In genomic region chr6:134961858-134962517, GRCm38 (mm10) we compare ENCODE assay signal across 18 mouse cellular contexts. TPM values are rescaled to one million over a fixed set of nuclear protein-coding genes. Genes with fewer than 3 reads are reported as not detected.
DNase-seq lines count a peak whose midpoint lies in the region; ATAC-seq and TF ChIP-seq lines count a peak whose summit lies in the region.
"Had no signal": no experiment of that assay in that cellular context is flagged by ENCODE, and none has a peak within 500 bp of the region (broad histone marks: within the 10 kb centered on the region; RNA-seq: fewer than 3 reads in every experiment).

No protein-coding gene starts in this region.

- no peak overlapping the region for H3K9ac ChIP-seq in forebrain, postnatal 0 days
- H3K9ac ChIP-seq in midbrain, embryonic 14.5 days (replicated peaks; ENCODE audit: low read length): no peak overlapping the region
- H3K9ac ChIP-seq in forebrain, embryonic 11.5 days (ENCODE audit: low read length): no peak overlapping the region
- H3K9ac ChIP-seq: heart, embryonic 15.5 days; liver, embryonic 13.5 days had no signal

- TF ChIP-seq CTCF in forebrain, postnatal 0 days (IDR thresholded peaks at IDR 0.05; ENCODE audit: low read depth): no peak

- H3K27me3 ChIP-seq in forebrain, embryonic 10.5 days (ENCODE audit: poor library complexity, severe bottlenecking): no peaks in the 10 kb centered on the region
- no peaks in the 10 kb centered on the region for H3K27me3 ChIP-seq in forebrain, postnatal 0 days (ENCODE audit: insufficient read depth, low read length)
- H3K27me3 ChIP-seq in midbrain, embryonic 10.5 days (ENCODE audit: low read depth, poor library complexity, severe bottlenecking): no peaks in the 10 kb centered on the region
- H3K27me3 ChIP-seq in midbrain, embryonic 14.5 days (ENCODE audit: control insufficient read depth, insufficient read depth, low read length): no peaks in the 10 kb centered on the region
- H3K27me3 ChIP-seq in forebrain, embryonic 11.5 days (ENCODE audit: control insufficient read depth, insufficient read depth, low read length): no peaks in the 10 kb centered on the region
- H3K27me3 ChIP-seq: heart, embryonic 15.5 days; liver, embryonic 13.5 days had no signal

- no peak for ATAC-seq in forebrain, postnatal 0 days
- no peak for ATAC-seq in midbrain, embryonic 14.5 days (ENCODE audit: low FRiP score, low TSS enrichment)
- 0 out of 2 replicates have a peak, but pooled peaks have one; percentile 13 for ATAC-seq in forebrain, embryonic 11.5 days (replicated peaks; ENCODE audit: low FRiP score)
- ATAC-seq in activated CD4-positive, CD25-positive, alpha-beta regulatory T cell, adult 4 months: no peak

- no peaks in the 10 kb centered on the region for H3K9me3 ChIP-seq in forebrain, embryonic 10.5 days
- 0 out of 2 replicates have a peak, but pooled peaks cover 4% of the 10 kb centered on the region for H3K9me3 ChIP-seq in forebrain, postnatal 0 days (ENCODE audit: low read length)
- no peaks in the 10 kb centered on the region for H3K9me3 ChIP-seq in midbrain, embryonic 10.5 days (replicated peaks)
- no peaks in the 10 kb centered on the region for H3K9me3 ChIP-seq in midbrain, embryonic 14.5 days (ENCODE audit: control insufficient read depth, low read length)
- no peaks in the 10 kb centered on the region for H3K9me3 ChIP-seq in forebrain, embryonic 11.5 days (ENCODE audit: control insufficient read depth, low read length)
- H3K9me3 ChIP-seq: heart, embryonic 15.5 days; liver, embryonic 13.5 days had no signal

- peaks cover 50% of the 10 kb centered on the region for H3K4me1 ChIP-seq in forebrain, embryonic 10.5 days
- no peaks in the 10 kb centered on the region for H3K4me1 ChIP-seq in forebrain, postnatal 0 days (ENCODE audit: insufficient read depth)
- peaks cover 39% of the 10 kb centered on the region for H3K4me1 ChIP-seq in midbrain, embryonic 10.5 days
- 0 out of 2 replicates have a peak, but pooled peaks cover 6% of the 10 kb centered on the region for H3K4me1 ChIP-seq in midbrain, embryonic 14.5 days (ENCODE audit: control insufficient read depth, insufficient read depth, low read length)
- peaks cover 17% of the 10 kb centered on the region for H3K4me1 ChIP-seq in forebrain, embryonic 11.5 days (replicated peaks; ENCODE audit: control insufficient read depth, insufficient read depth, low read length)
- H3K4me1 ChIP-seq: heart, embryonic 15.5 days had no signal

- H3K27ac ChIP-seq in forebrain, embryonic 10.5 days: peak overlapping the region; percentile 80
- H3K27ac ChIP-seq in forebrain, postnatal 0 days (ENCODE audit: low read depth, low read length): no peak overlapping the region
- H3K27ac ChIP-seq in midbrain, embryonic 10.5 days (replicated peaks): peak overlapping the region; percentile 68; the same call in 1 of the 2 replicates
- no peak overlapping the region for H3K27ac ChIP-seq in midbrain, embryonic 14.5 days (replicated peaks; ENCODE audit: low read depth, low read length)
- peak overlapping the region; percentile 13; the same call in 1 of the 2 replicates for H3K27ac ChIP-seq in forebrain, embryonic 11.5 days (ENCODE audit: low read depth, low read length)
- H3K27ac ChIP-seq: heart, embryonic 15.5 days; liver, embryonic 13.5 days had no signal

- 0 out of 2 replicates have a peak, but pooled peaks cover 3% of the 10 kb centered on the region for H3K36me3 ChIP-seq in forebrain, embryonic 10.5 days (replicated peaks)
- H3K36me3 ChIP-seq in forebrain, postnatal 0 days (ENCODE audit: insufficient read depth): no peaks in the 10 kb centered on the region
- H3K36me3 ChIP-seq in midbrain, embryonic 10.5 days: peaks cover 8% of the 10 kb centered on the region; the same call in 1 of the 2 replicates
- no peaks in the 10 kb centered on the region for H3K36me3 ChIP-seq in midbrain, embryonic 14.5 days (ENCODE audit: control insufficient read depth, insufficient read depth, low read length)
- H3K36me3 ChIP-seq in forebrain, embryonic 11.5 days (ENCODE audit: control insufficient read depth, insufficient read depth, low read length): no peaks in the 10 kb centered on the region
- H3K36me3 ChIP-seq: G1E; heart, embryonic 15.5 days had no signal

- no peak overlapping the region for H3K4me3 ChIP-seq in forebrain, embryonic 10.5 days
- no peak overlapping the region for H3K4me3 ChIP-seq in forebrain, postnatal 0 days (ENCODE audit: low read depth, low read length)
- no peak overlapping the region for H3K4me3 ChIP-seq in midbrain, embryonic 10.5 days
- H3K4me3 ChIP-seq in midbrain, embryonic 14.5 days (replicated peaks; ENCODE audit: low read depth, low read length): no peak overlapping the region
- H3K4me3 ChIP-seq in forebrain, embryonic 11.5 days (ENCODE audit: low read depth, low read length): no peak overlapping the region
- H3K4me3 ChIP-seq: heart, embryonic 15.5 days; liver, embryonic 13.5 days had no signal

- no peak overlapping the region for H3K4me2 ChIP-seq in forebrain, postnatal 0 days (ENCODE audit: low read depth)
- H3K4me2 ChIP-seq in midbrain, embryonic 14.5 days (ENCODE audit: low read length): no peak overlapping the region
- H3K4me2 ChIP-seq in forebrain, embryonic 11.5 days (ENCODE audit: low read depth, low read length, severe bottlenecking): no peak overlapping the region
- H3K4me2 ChIP-seq: heart, embryonic 15.5 days; liver, embryonic 13.5 days had no signal

- 54% methylated on average over 9 of the region's 9 CpGs for WGBS in forebrain, embryonic 10.5 days
- WGBS in forebrain, postnatal 0 days: 27% methylated on average over 9 of the region's 9 CpGs
- 64% methylated on average over 9 of the region's 9 CpGs for WGBS in midbrain, embryonic 10.5 days
- WGBS in midbrain, embryonic 14.5 days: 47% methylated on average over 9 of the region's 9 CpGs
- WGBS in forebrain, embryonic 11.5 days: 45% methylated on average over 9 of the region's 9 CpGs

- no peak for DNase-seq in forebrain, embryonic 10.5 days (ENCODE audit: extremely low spot score, low spot score)
- no peak for DNase-seq in forebrain, postnatal 0 days
- DNase-seq in midbrain, embryonic 10.5 days (ENCODE audit: low spot score): peak; percentile 26
- no peak for DNase-seq in midbrain, embryonic 14.5 days
- peak; percentile 40 for DNase-seq in Muller cell, postnatal 12 days (ENCODE audit: inconsistent ontology term)
- no peak for DNase-seq in forebrain, embryonic 11.5 days (ENCODE audit: low spot score)
- no peak for DNase-seq in spleen, adult 18-20 months
- DNase-seq: gastrocnemius, postnatal 25 days; kidney, adult 2 months; kidney, postnatal 25 days; layer of hippocampus, adult 9-11 months; liver, embryonic 13.5 days; right cerebral cortex, postnatal 25 days; thymus, postnatal 36 days had no signal

RNA-seq across cellular contexts. Expression of gene Apold1, which starts 19.5 kb away (rescaled TPM):
- polyA plus RNA-seq in forebrain, embryonic 10.5 days (2016; fragmentation: Nextera tagmentation; extraction: Ambion mirVana): 2.5 and 3.1 TPM in 2 replicates
- total RNA-seq in forebrain, postnatal 0 days (2014; rRNA removed): 8.7 TPM in 2 replicates
- polyA plus RNA-seq in forebrain, postnatal 0 days (2015; fragmentation: Nextera tagmentation; extraction: Ambion mirVana): 5.9 and 6.2 TPM in 2 replicates
- polyA plus RNA-seq in midbrain, embryonic 10.5 days (2016; fragmentation: Nextera tagmentation; extraction: Ambion mirVana): 2.5 and 2.8 TPM in 2 replicates
- polyA plus RNA-seq in midbrain, embryonic 14.5 days (2014; fragmentation: Nextera tagmentation; extraction: Ambion mirVana): 3.9 and 4.3 TPM in 2 replicates
- 3.0 and 3.1 TPM in 2 replicates for polyA plus RNA-seq in forebrain, embryonic 11.5 days (2014; fragmentation: Nextera tagmentation; extraction: Ambion mirVana)
- under 1 TPM; 0.09 to 0.17 TPM for polyA plus RNA-seq in activated CD4-positive, CD25-positive, alpha-beta regulatory T cell, adult 4 months (2017; shearing (Covaris generic))
- total RNA-seq: neutrophil, adult 5-6 weeks had no signal

RNA-seq across cellular contexts. Expression of gene Cdkn1b, which starts 41.8 kb away (rescaled TPM):
- polyA plus RNA-seq in forebrain, embryonic 10.5 days (2016; fragmentation: Nextera tagmentation; extraction: Ambion mirVana): 17.9 and 19.0 TPM in 2 replicates
- total RNA-seq in forebrain, postnatal 0 days (2014; rRNA removed): 89.0 and 102 TPM in 2 replicates
- 36.0 and 44.0 TPM in 2 replicates for polyA plus RNA-seq in forebrain, postnatal 0 days (2015; fragmentation: Nextera tagmentation; extraction: Ambion mirVana)
- polyA plus RNA-seq in midbrain, embryonic 10.5 days (2016; fragmentation: Nextera tagmentation; extraction: Ambion mirVana): 15.5 and 20.9 TPM in 2 replicates
- 29.9 TPM in 2 replicates for polyA plus RNA-seq in midbrain, embryonic 14.5 days (2014; fragmentation: Nextera tagmentation; extraction: Ambion mirVana)
- polyA plus RNA-seq in forebrain, embryonic 11.5 days (2014; fragmentation: Nextera tagmentation; extraction: Ambion mirVana): 26.2 and 27.3 TPM in 2 replicates
- polyA plus RNA-seq in activated CD4-positive, CD25-positive, alpha-beta regulatory T cell, adult 4 months (2017; shearing (Covaris generic)): 10 to 100 TPM; 38.9 to 48.9 TPM

RNA-seq across cellular contexts. Expression of gene Ddx47, which starts 49.4 kb away (rescaled TPM):
- 115 and 116 TPM in 2 replicates for polyA plus RNA-seq in forebrain, embryonic 10.5 days (2016; fragmentation: Nextera tagmentation; extraction: Ambion mirVana)
- 34.6 and 41.9 TPM in 2 replicates for total RNA-seq in forebrain, postnatal 0 days (2014; rRNA removed)
- 51.0 and 60.0 TPM in 2 replicates for polyA plus RNA-seq in forebrain, postnatal 0 days (2015; fragmentation: Nextera tagmentation; extraction: Ambion mirVana)
- polyA plus RNA-seq in midbrain, embryonic 10.5 days (2016; fragmentation: Nextera tagmentation; extraction: Ambion mirVana): 105 and 108 TPM in 2 replicates
- 69.8 and 77.9 TPM in 2 replicates for polyA plus RNA-seq in midbrain, embryonic 14.5 days (2014; fragmentation: Nextera tagmentation; extraction: Ambion mirVana)
- polyA plus RNA-seq in forebrain, embryonic 11.5 days (2014; fragmentation: Nextera tagmentation; extraction: Ambion mirVana): 105 and 107 TPM in 2 replicates
- polyA plus RNA-seq in activated CD4-positive, CD25-positive, alpha-beta regulatory T cell, adult 4 months (2017; shearing (Covaris generic)): 100 to 1,000 TPM; 132 to 161 TPM

Comparison
In these comparisons a context has a peak if more than half of its experiments do, and no peak if none do; other contexts are left out.
1. DNase-seq: peak in midbrain, embryonic 10.5 days (single experiment) and Muller cell, postnatal 12 days (single experiment); none in forebrain, embryonic 10.5 days (single experiment), forebrain, postnatal 0 days (single experiment), midbrain, embryonic 14.5 days (single experiment), forebrain, embryonic 11.5 days (single experiment) and spleen, adult 18-20 months (0 of 2).
2. H3K27ac ChIP-seq: peak in forebrain, embryonic 10.5 days (single experiment), midbrain, embryonic 10.5 days (single experiment) and forebrain, embryonic 11.5 days (single experiment); none in forebrain, postnatal 0 days (single experiment) and midbrain, embryonic 14.5 days (single experiment).